ENCODE assay signal across 10 mouse cellular contexts in genomic region chr4:116134990-116135389, GRCm38 (mm10). TPM values are rescaled to one million over a fixed set of nuclear protein-coding genes. Genes with fewer than 3 reads are reported as not detected.
DNase-seq lines count a peak whose midpoint lies in the region; ATAC-seq and TF ChIP-seq lines count a peak whose summit lies in the region.
"Had no signal": no experiment of that assay in that cellular context is flagged by ENCODE, and none has a peak within 500 bp of the region (broad histone marks: within the 10 kb centered on the region; RNA-seq: fewer than 3 reads in every experiment).

No protein-coding gene starts in this region.

- 0 out of 2 replicates have a peak, but pooled peaks have one; percentile 38 for ATAC-seq in forebrain, embryonic 13.5 days
- ATAC-seq in neural tube, embryonic 13.5 days (ENCODE audit: low read depth): peak; percentile 43; the same call in 1 of the 2 replicates
- ATAC-seq in neural tube, embryonic 15.5 days (ENCODE audit: low FRiP score): no peak
- peak; percentile 40; the same call in 1 of the 2 replicates for ATAC-seq in hindbrain, postnatal 0 days

- no peak for DNase-seq in forebrain, embryonic 10.5 days (ENCODE audit: extremely low spot score, low spot score)
- peak; percentile 87 for DNase-seq in hindbrain, postnatal 0 days (ENCODE audit: low spot score)
- no peak for DNase-seq in gastrocnemius, postnatal 4 days (ENCODE audit: low spot score in 2 of 2)
- no peak for DNase-seq in thymus, adult 2 months

- H3K9me3 ChIP-seq in forebrain, embryonic 13.5 days (replicated peaks): no peaks in the 10 kb centered on the region
- H3K9me3 ChIP-seq in forebrain, embryonic 10.5 days: no peaks in the 10 kb centered on the region
- H3K9me3 ChIP-seq in neural tube, embryonic 13.5 days: no peaks in the 10 kb centered on the region
- no peaks in the 10 kb centered on the region for H3K9me3 ChIP-seq in neural tube, embryonic 15.5 days (replicated peaks)
- no peaks in the 10 kb centered on the region for H3K9me3 ChIP-seq in hindbrain, postnatal 0 days (ENCODE audit: low read length)
- H3K9me3 ChIP-seq: liver, embryonic 15.5 days had no signal

- no peak overlapping the region for H3K9ac ChIP-seq in forebrain, embryonic 13.5 days
- H3K9ac ChIP-seq in neural tube, embryonic 13.5 days: no peak overlapping the region
- H3K9ac ChIP-seq in neural tube, embryonic 15.5 days (replicated peaks): no peak overlapping the region
- no peak overlapping the region for H3K9ac ChIP-seq in hindbrain, postnatal 0 days (replicated peaks; ENCODE audit: low read length)
- H3K9ac ChIP-seq: liver, embryonic 15.5 days had no signal

- no peaks in the 10 kb centered on the region for H3K4me1 ChIP-seq in forebrain, embryonic 13.5 days
- 0 out of 2 replicates have a peak, but pooled peaks cover 4% of the 10 kb centered on the region for H3K4me1 ChIP-seq in forebrain, embryonic 10.5 days
- H3K4me1 ChIP-seq in neural tube, embryonic 13.5 days (replicated peaks): no peaks in the 10 kb centered on the region
- H3K4me1 ChIP-seq in neural tube, embryonic 15.5 days: no peaks in the 10 kb centered on the region
- H3K4me1 ChIP-seq in hindbrain, postnatal 0 days (ENCODE audit: insufficient read depth, low read length): no peaks in the 10 kb centered on the region
- H3K4me1 ChIP-seq in small intestine, adult 2 months (ENCODE audit: control insufficient read depth, insufficient read depth, insufficient read length, low read length): no peaks in the 10 kb centered on the region
- no peaks in the 10 kb centered on the region; the same call in 1 of the 2 replicates for H3K4me1 ChIP-seq in thymus, adult 2 months (replicated peaks; ENCODE audit: control insufficient read depth, insufficient read depth, low read length)
- H3K4me1 ChIP-seq: liver, embryonic 15.5 days had no signal

- no peak for TF ChIP-seq POLR2A in small intestine, adult 2 months (IDR thresholded peaks at IDR 0.05; ENCODE audit: low read depth, low read length)
- no peak for TF ChIP-seq POLR2A in thymus, adult 2 months (IDR thresholded peaks at IDR 0.05; ENCODE audit: control insufficient read depth, extremely low read depth, insufficient read depth, low read length, poor library complexity)

- H3K36me3 ChIP-seq in forebrain, embryonic 13.5 days (ENCODE audit: poor library complexity, severe bottlenecking): no peaks in the 10 kb centered on the region
- H3K36me3 ChIP-seq in forebrain, embryonic 10.5 days (replicated peaks): peaks cover 25% of the 10 kb centered on the region
- no peaks in the 10 kb centered on the region for H3K36me3 ChIP-seq in neural tube, embryonic 13.5 days
- H3K36me3 ChIP-seq in neural tube, embryonic 15.5 days: no peaks in the 10 kb centered on the region
- H3K36me3 ChIP-seq in hindbrain, postnatal 0 days (ENCODE audit: insufficient read depth, low read length): no peaks in the 10 kb centered on the region
- H3K36me3 ChIP-seq in small intestine, adult 2 months (ENCODE audit: control insufficient read depth, insufficient read depth, low read length): no peaks in the 10 kb centered on the region
- no peaks in the 10 kb centered on the region for H3K36me3 ChIP-seq in thymus, adult 2 months (ENCODE audit: control insufficient read depth, insufficient read depth, low read length)
- H3K36me3 ChIP-seq: liver, embryonic 15.5 days had no signal

- TF ChIP-seq CTCF in hindbrain, postnatal 0 days (IDR thresholded peaks at IDR 0.05; ENCODE audit: low read depth): peak; percentile 93
- peak; percentile 42; the same call in 1 of the 2 replicates for TF ChIP-seq CTCF in small intestine, adult 2 months (IDR thresholded peaks at IDR 0.05; ENCODE audit: extremely low read depth, insufficient read length, insufficient replicate concordance, low read depth, low read length)
- TF ChIP-seq CTCF in thymus, adult 2 months (IDR thresholded peaks at IDR 0.05; ENCODE audit: borderline replicate concordance, control insufficient read depth, extremely low read depth, insufficient read depth, low read length, poor library complexity): no peak

- no peak overlapping the region for H3K27ac ChIP-seq in forebrain, embryonic 13.5 days
- H3K27ac ChIP-seq in forebrain, embryonic 10.5 days: no peak overlapping the region
- no peak overlapping the region for H3K27ac ChIP-seq in neural tube, embryonic 13.5 days (replicated peaks)
- no peak overlapping the region for H3K27ac ChIP-seq in neural tube, embryonic 15.5 days (replicated peaks)
- no peak overlapping the region for H3K27ac ChIP-seq in hindbrain, postnatal 0 days
- no peak overlapping the region for H3K27ac ChIP-seq in small intestine, adult 2 months (ENCODE audit: insufficient read depth, low read depth, low read length)
- H3K27ac ChIP-seq in thymus, adult 2 months (ENCODE audit: control insufficient read depth, insufficient read depth, low read length): no peak overlapping the region
- H3K27ac ChIP-seq: liver, embryonic 15.5 days had no signal

- H3K27me3 ChIP-seq in forebrain, embryonic 13.5 days: no peaks in the 10 kb centered on the region
- H3K27me3 ChIP-seq in forebrain, embryonic 10.5 days (ENCODE audit: poor library complexity, severe bottlenecking): no peaks in the 10 kb centered on the region
- H3K27me3 ChIP-seq in neural tube, embryonic 13.5 days: no peaks in the 10 kb centered on the region
- no peaks in the 10 kb centered on the region for H3K27me3 ChIP-seq in neural tube, embryonic 15.5 days (replicated peaks)
- H3K27me3 ChIP-seq in hindbrain, postnatal 0 days (ENCODE audit: insufficient read depth, low read length): no peaks in the 10 kb centered on the region
- no peaks in the 10 kb centered on the region for H3K27me3 ChIP-seq in small intestine, adult 2 months (ENCODE audit: control insufficient read depth, insufficient read depth, low read length)
- no peaks in the 10 kb centered on the region for H3K27me3 ChIP-seq in thymus, adult 2 months (ENCODE audit: control insufficient read depth, insufficient read depth, low read length)
- H3K27me3 ChIP-seq: liver, embryonic 15.5 days had no signal

- no peak overlapping the region for H3K4me3 ChIP-seq in forebrain, embryonic 13.5 days
- no peak overlapping the region for H3K4me3 ChIP-seq in forebrain, embryonic 10.5 days
- H3K4me3 ChIP-seq in neural tube, embryonic 13.5 days: no peak overlapping the region
- H3K4me3 ChIP-seq in neural tube, embryonic 15.5 days (replicated peaks): no peak overlapping the region
- H3K4me3 ChIP-seq in hindbrain, postnatal 0 days (ENCODE audit: low read length): no peak overlapping the region
- H3K4me3 ChIP-seq in small intestine, adult 2 months (ENCODE audit: low read depth, low read length): no peak overlapping the region
- H3K4me3 ChIP-seq in thymus, adult 2 months (ENCODE audit: control insufficient read depth, insufficient read depth, low read length): no peak overlapping the region
- H3K4me3 ChIP-seq: liver, embryonic 15.5 days had no signal

- H3K4me2 ChIP-seq in forebrain, embryonic 13.5 days: no peak overlapping the region
- no peak overlapping the region for H3K4me2 ChIP-seq in neural tube, embryonic 13.5 days
- H3K4me2 ChIP-seq in neural tube, embryonic 15.5 days: no peak overlapping the region
- H3K4me2 ChIP-seq in hindbrain, postnatal 0 days (ENCODE audit: low read depth, low read length): no peak overlapping the region
- H3K4me2 ChIP-seq: liver, embryonic 15.5 days had no signal

- whole genome bisulfite sequencing in forebrain, embryonic 13.5 days: 35% methylated on average over 2 of the region's 2 CpGs
- 57% methylated on average over 2 of the region's 2 CpGs for WGBS in forebrain, embryonic 10.5 days
- WGBS in neural tube, embryonic 13.5 days: 42% methylated on average over 2 of the region's 2 CpGs
- WGBS in neural tube, embryonic 15.5 days: 36% methylated on average over 2 of the region's 2 CpGs
- WGBS in hindbrain, postnatal 0 days: 28% methylated on average over 2 of the region's 2 CpGs
- WGBS in small intestine, adult 2 months: 39% methylated on average over 2 of the region's 2 CpGs
- WGBS in thymus, adult 2 months: 71% methylated on average over 2 of the region's 2 CpGs

RNA-seq across cellular contexts. Expression of gene Pomgnt1, which starts 11.3 kb away (rescaled TPM):
- 52.8 and 54.2 TPM in 2 replicates for polyA plus RNA-seq in forebrain, embryonic 13.5 days (2015; fragmentation: Nextera tagmentation; extraction: Ambion mirVana)
- polyA plus RNA-seq in forebrain, embryonic 10.5 days (2016; fragmentation: Nextera tagmentation; extraction: Ambion mirVana): 50.6 and 54.7 TPM in 2 replicates
- polyA plus RNA-seq in neural tube, embryonic 13.5 days (2015; fragmentation: Nextera tagmentation; extraction: Ambion mirVana): 58.9 and 59.9 TPM in 2 replicates
- 66.9 and 67.2 TPM in 2 replicates for polyA plus RNA-seq in neural tube, embryonic 15.5 days (2015; fragmentation: Nextera tagmentation; extraction: Ambion mirVana)
- 85.9 and 88.7 TPM in 2 replicates for total RNA-seq in hindbrain, postnatal 0 days (2014; rRNA removed)
- 59.4 and 63.3 TPM in 2 replicates for polyA plus RNA-seq in hindbrain, postnatal 0 days (2015; fragmentation: Nextera tagmentation; extraction: Ambion mirVana)
- 8.3 and 10.5 TPM in 2 replicates for polyA plus RNA-seq in small intestine, adult 2 months (2012; rRNA removed)
- total RNA-seq in gastrocnemius, postnatal 4 days (2021): 10 to 100 TPM; 56.4 to 56.9 TPM
- polyA plus RNA-seq in thymus, adult 2 months (2012; rRNA removed): 36.1 and 40.1 TPM in 2 replicates

RNA-seq across cellular contexts. Expression of gene Rad54l, which starts 11.5 kb away (rescaled TPM):
- polyA plus RNA-seq in forebrain, embryonic 13.5 days (2015; fragmentation: Nextera tagmentation; extraction: Ambion mirVana): 45.8 and 48.7 TPM in 2 replicates
- polyA plus RNA-seq in forebrain, embryonic 10.5 days (2016; fragmentation: Nextera tagmentation; extraction: Ambion mirVana): 91.5 and 95.8 TPM in 2 replicates
- 7.7 and 9.2 TPM in 2 replicates for polyA plus RNA-seq in neural tube, embryonic 13.5 days (2015; fragmentation: Nextera tagmentation; extraction: Ambion mirVana)
- 5.6 and 11.5 TPM in 2 replicates for polyA plus RNA-seq in neural tube, embryonic 15.5 days (2015; fragmentation: Nextera tagmentation; extraction: Ambion mirVana)
- total RNA-seq in hindbrain, postnatal 0 days (2014; rRNA removed): 3.8 and 5.3 TPM in 2 replicates
- 5.4 and 6.1 TPM in 2 replicates for polyA plus RNA-seq in hindbrain, postnatal 0 days (2015; fragmentation: Nextera tagmentation; extraction: Ambion mirVana)
- 0.76 and 1.5 TPM in 2 replicates for polyA plus RNA-seq in small intestine, adult 2 months (2012; rRNA removed)
- total RNA-seq in gastrocnemius, postnatal 4 days (2021): 1 to 10 TPM; 5.3 to 6.6 TPM
- polyA plus RNA-seq in thymus, adult 2 months (2012; rRNA removed): 12.7 and 15.4 TPM in 2 replicates

RNA-seq across cellular contexts. Expression of gene Lurap1, which starts 16.1 kb away (rescaled TPM):
- 2.0 and 2.3 TPM in 2 replicates for polyA plus RNA-seq in forebrain, embryonic 13.5 days (2015; fragmentation: Nextera tagmentation; extraction: Ambion mirVana)
- 2.0 and 2.6 TPM in 2 replicates for polyA plus RNA-seq in forebrain, embryonic 10.5 days (2016; fragmentation: Nextera tagmentation; extraction: Ambion mirVana)
- polyA plus RNA-seq in neural tube, embryonic 13.5 days (2015; fragmentation: Nextera tagmentation; extraction: Ambion mirVana): 1.7 and 2.0 TPM in 2 replicates
- 2.6 and 2.7 TPM in 2 replicates for polyA plus RNA-seq in neural tube, embryonic 15.5 days (2015; fragmentation: Nextera tagmentation; extraction: Ambion mirVana)
- 6.2 and 7.9 TPM in 2 replicates for total RNA-seq in hindbrain, postnatal 0 days (2014; rRNA removed)
- 4.0 TPM in 2 replicates for polyA plus RNA-seq in hindbrain, postnatal 0 days (2015; fragmentation: Nextera tagmentation; extraction: Ambion mirVana)
- polyA plus RNA-seq in small intestine, adult 2 months (2012; rRNA removed): 0.85 and 1.4 TPM in 2 replicates
- 1 to 10 TPM; 6.8 to 7.6 TPM for total RNA-seq in gastrocnemius, postnatal 4 days (2021)
- 0.88 and 1.1 TPM in 2 replicates for polyA plus RNA-seq in thymus, adult 2 months (2012; rRNA removed)

RNA-seq across cellular contexts. Expression of gene Tspan1, which starts 32.4 kb away (rescaled TPM):
- polyA plus RNA-seq in forebrain, embryonic 13.5 days (2015; fragmentation: Nextera tagmentation; extraction: Ambion mirVana): 0.22 TPM in 1 of 2 replicates, not detected in the other
- polyA plus RNA-seq in forebrain, embryonic 10.5 days (2016; fragmentation: Nextera tagmentation; extraction: Ambion mirVana): not detected in 2 replicates
- not detected in 2 replicates for polyA plus RNA-seq in neural tube, embryonic 13.5 days (2015; fragmentation: Nextera tagmentation; extraction: Ambion mirVana)
- polyA plus RNA-seq in neural tube, embryonic 15.5 days (2015; fragmentation: Nextera tagmentation; extraction: Ambion mirVana): 0.27 and 5.8 TPM in 2 replicates
- total RNA-seq in hindbrain, postnatal 0 days (2014; rRNA removed): 0.16 and 0.40 TPM in 2 replicates
- 0.21 and 0.34 TPM in 2 replicates for polyA plus RNA-seq in hindbrain, postnatal 0 days (2015; fragmentation: Nextera tagmentation; extraction: Ambion mirVana)
- polyA plus RNA-seq in small intestine, adult 2 months (2012; rRNA removed): 30.5 and 34.8 TPM in 2 replicates
- not detected for total RNA-seq in gastrocnemius, postnatal 4 days (2021)
- 3.0 and 4.1 TPM in 2 replicates for polyA plus RNA-seq in thymus, adult 2 months (2012; rRNA removed)
- polyA plus RNA-seq: liver, embryonic 15.5 days had no signal

RNA-seq across cellular contexts. Expression of gene 1700042G07Rik, which starts 38.2 kb away (rescaled TPM):
- polyA plus RNA-seq in forebrain, embryonic 13.5 days (2015; fragmentation: Nextera tagmentation; extraction: Ambion mirVana): not detected in 2 replicates
- polyA plus RNA-seq in forebrain, embryonic 10.5 days (2016; fragmentation: Nextera tagmentation; extraction: Ambion mirVana): not detected in 2 replicates
- polyA plus RNA-seq in neural tube, embryonic 13.5 days (2015; fragmentation: Nextera tagmentation; extraction: Ambion mirVana): not detected in 2 replicates
- polyA plus RNA-seq in neural tube, embryonic 15.5 days (2015; fragmentation: Nextera tagmentation; extraction: Ambion mirVana): not detected in 2 replicates
- total RNA-seq in hindbrain, postnatal 0 days (2014; rRNA removed): not detected in 2 replicates
- not detected in 2 replicates for polyA plus RNA-seq in hindbrain, postnatal 0 days (2015; fragmentation: Nextera tagmentation; extraction: Ambion mirVana)
- polyA plus RNA-seq in small intestine, adult 2 months (2012; rRNA removed): not detected in 2 replicates
- total RNA-seq in gastrocnemius, postnatal 4 days (2021): not detected
- polyA plus RNA-seq in thymus, adult 2 months (2012; rRNA removed): not detected in 2 replicates
- polyA plus RNA-seq: liver, embryonic 15.5 days; stomach, embryonic 16.5 days had no signal
